Mouse (Mus musculus) forebrain, embryonic 15.5 days (tissue): ENCODE data around the gene Acd. TPM values are rescaled to one million over a fixed set of nuclear protein-coding genes. Genes with fewer than 3 reads are reported as not detected.

Experiments
- ATAC-seq: fragments of 200-750 bp; cut with Nextera tagmentation; replicated peaks from 2 replicates; pipeline ENCODE4 v1.8.0; 2017; ENCODE audit warnings: mild to moderate bottlenecking, moderate TSS enrichment, moderate library complexity
- H3K27ac ChIP-seq: fragments of 300-500 bp; sonication (generic); replicated peaks from 2 replicates; pipeline ENCODE4 v1.5.1; 2015; ENCODE audit warnings: mild to moderate bottlenecking, inconsistent platforms
- H3K27me3 ChIP-seq: fragments of 300-500 bp; sonication (generic); 2 replicates; pipeline ENCODE4 v1.6.1; 2015; ENCODE audit warnings: inconsistent platforms
- H3K36me3 ChIP-seq: fragments of 300-500 bp; sonication (generic); 2 replicates; pipeline ENCODE4 v1.6.1; 2015; ENCODE audit warnings: mild to moderate bottlenecking, inconsistent platforms
- H3K4me1 ChIP-seq: fragments of 300-500 bp; sonication (generic); 2 replicates; pipeline ENCODE4 v1.6.1; 2015; ENCODE audit warnings: inconsistent platforms
- H3K4me2 ChIP-seq: fragments of 300-500 bp; sonication (generic); replicated peaks from 2 replicates; pipeline ENCODE4 v1.6.1; 2015; ENCODE audit warnings: mild to moderate bottlenecking, inconsistent platforms
- H3K4me3 ChIP-seq: fragments of 300-500 bp; sonication (generic); 2 replicates; pipeline ENCODE4 v1.5.1; 2015; ENCODE audit warnings: mild to moderate bottlenecking, inconsistent platforms
- H3K9ac ChIP-seq: fragments of 300-500 bp; sonication (generic); replicated peaks from 2 replicates; pipeline ENCODE4 v1.6.1; 2015; ENCODE audit warnings: mild to moderate bottlenecking, inconsistent platforms
- H3K9me3 ChIP-seq: fragments of 300-500 bp; sonication (generic); 2 replicates; pipeline ENCODE4 v1.6.1; 2016; ENCODE audit warnings: inconsistent platforms
- whole genome bisulfite sequencing: fragments of 180-500 bp; shearing (Covaris S2); methylation state at CpG from one replicate; pipeline ENCODE4 v1.1.7; 2015; ENCODE audit warnings: mixed read lengths; 5-methylcytosine and 5-hydroxymethylcytosine counted together
- polyA plus RNA-seq: library from polyadenylated mRNA; unstranded; fragments of >200 nt; fragmentation: Nextera tagmentation; extraction: Ambion mirVana; gene quantifications from 2 replicates; pipeline ENCODE4 v1.2.1, GENCODE M21; 2015

The Acd gene
- 105 and 107 TPM in 2 replicates for polyA plus RNA-seq

GRCm38 (mm10) chr8:105700966-105701824 lies at the start of gene Acd, which contains the start of gene Pard6a:
Acd (minus strand) TSS chr8:105701102.
Pard6a (plus strand) TSS chr8:105701148.
- H3K27ac ChIP-seq: peak within 1 kb of the TSS; percentile 95
- H3K9me3 ChIP-seq: no peaks in the 10 kb centered on the region
- H3K4me2 ChIP-seq: peak within 1 kb of the TSS; percentile 96
- peaks cover 35% of the 10 kb centered on the region for H3K36me3 ChIP-seq
- peaks cover 22% of the 10 kb centered on the region for H3K4me1 ChIP-seq
- H3K9ac ChIP-seq: peak within 1 kb of the TSS; percentile 61
- ATAC-seq: peak; percentile 73
- under 1% methylated on average over 60 of the region's 60 CpGs for WGBS
- H3K27me3 ChIP-seq: no peaks in the 10 kb centered on the region
- H3K4me3 ChIP-seq: peak within 1 kb of the TSS; percentile 58

- no peaks in the 10 kb centered on the region; the same call in 1 of the 2 replicates for H3K36me3 ChIP-seq
- H3K4me2 ChIP-seq: peak overlapping the region; percentile 14; the same call in 1 of the 2 replicates
- H3K4me3 ChIP-seq: no peak overlapping the region
- H3K27me3 ChIP-seq: no peaks in the 10 kb centered on the region
- H3K9me3 ChIP-seq: no peaks in the 10 kb centered on the region
- H3K4me1 ChIP-seq: peaks cover 37% of the 10 kb centered on the region
- ATAC-seq: peak; percentile 47
- H3K9ac ChIP-seq: no peak overlapping the region
- peak overlapping the region; percentile 54 for H3K27ac ChIP-seq
- 4% methylated on average over 11 of the region's 11 CpGs for WGBS
Observed at GRCm38 (mm10) chr8:105750606-105751005, 49.7 kb upstream of the Acd start.

GRCm38 (mm10) chr8:105743301-105743700 lies 42.4 kb upstream of the Acd start:
- no peak overlapping the region for H3K4me3 ChIP-seq
- no peaks in the 10 kb centered on the region for H3K9me3 ChIP-seq
- no peak overlapping the region for H3K27ac ChIP-seq
- ATAC-seq: no peak
- H3K36me3 ChIP-seq: no peaks in the 10 kb centered on the region
- H3K27me3 ChIP-seq: no peaks in the 10 kb centered on the region
- H3K4me1 ChIP-seq: 0 out of 2 replicates have a peak, but pooled peaks cover 3% of the 10 kb centered on the region
- 93% methylated on average over 4 of the region's 4 CpGs for WGBS
- H3K9ac ChIP-seq: no peak overlapping the region
- no peak overlapping the region for H3K4me2 ChIP-seq

- WGBS: 92% methylated on average over 5 of the region's 5 CpGs
- Histone ChIP-seq H3K4me1 (no peaks in the 10 kb centered on the region), H3K27me3 (no peaks in the 10 kb centered on the region), H3K36me3 (no peaks in the 10 kb centered on the region), H3K4me2 (no peak overlapping the region), H3K9me3 (no peaks in the 10 kb centered on the region), H3K9ac (no peak overlapping the region), H3K27ac (no peak overlapping the region), H3K4me3 (no peak overlapping the region)
- ATAC-seq: no peak
Observed at GRCm38 (mm10) chr8:105739216-105739615, 38.3 kb upstream of the Acd start.

- H3K9me3 ChIP-seq: no peaks in the 10 kb centered on the region
- no peak overlapping the region for H3K4me3 ChIP-seq
- no peaks in the 10 kb centered on the region for H3K4me1 ChIP-seq
- no peak overlapping the region for H3K9ac ChIP-seq
- H3K4me2 ChIP-seq: no peak overlapping the region
- peaks cover 15% of the 10 kb centered on the region for H3K36me3 ChIP-seq
- no peaks in the 10 kb centered on the region for H3K27me3 ChIP-seq
- 94% methylated on average over 5 of the region's 5 CpGs for WGBS
- H3K27ac ChIP-seq: no peak overlapping the region
- ATAC-seq: no peak
Observed at GRCm38 (mm10) chr8:105732186-105732585, 31.3 kb upstream of the Acd start.

GRCm38 (mm10) chr8:105727397-105728124 lies 26.7 kb upstream of the Acd start:
- WGBS: 92% methylated on average over 18 of the region's 18 CpGs
- ATAC-seq: no peak
- H3K9me3 ChIP-seq: no peaks in the 10 kb centered on the region

GRCm38 (mm10) chr8:105725726-105726125 lies 24.8 kb upstream of the Acd start:
- Histone ChIP-seq H3K27ac (no peak overlapping the region), H3K36me3 (peaks cover 51% of the 10 kb centered on the region), H3K9me3 (no peaks in the 10 kb centered on the region), H3K4me3 (no peak overlapping the region), H3K9ac (no peak overlapping the region), H3K4me1 (no peaks in the 10 kb centered on the region), H3K27me3 (no peaks in the 10 kb centered on the region), H3K4me2 (no peak overlapping the region)
- WGBS: 90% methylated on average over 5 of the region's 5 CpGs
- no peak for ATAC-seq

More at GRCm38 (mm10) chr8:105727397-105728124, 26.7 kb upstream of the Acd start:
- Histone ChIP-seq H3K4me1 (no peaks in the 10 kb centered on the region), H3K27ac (no peak overlapping the region), H3K27me3 (no peaks in the 10 kb centered on the region), H3K4me3 (no peak overlapping the region), H3K36me3 (peaks cover 53% of the 10 kb centered on the region), H3K4me2 (no peak overlapping the region), H3K9ac (no peak overlapping the region)

GRCm38 (mm10) chr8:105722861-105723260 lies 22.0 kb upstream of the Acd start:
- Histone ChIP-seq H3K36me3 (peaks cover 50% of the 10 kb centered on the region), H3K4me2 (no peak overlapping the region), H3K4me1 (no peaks in the 10 kb centered on the region), H3K27ac (no peak overlapping the region), H3K9ac (no peak overlapping the region), H3K27me3 (no peaks in the 10 kb centered on the region), H3K9me3 (no peaks in the 10 kb centered on the region), H3K4me3 (no peak overlapping the region)
- ATAC-seq: no peak
- whole genome bisulfite sequencing: 91% methylated on average over 9 of the region's 9 CpGs

GRCm38 (mm10) chr8:105719637-105720036 lies 18.7 kb upstream of the Acd start:
- H3K4me2 ChIP-seq: no peak overlapping the region
- no peaks in the 10 kb centered on the region for H3K27me3 ChIP-seq
- no peak overlapping the region for H3K4me3 ChIP-seq
- H3K9me3 ChIP-seq: no peaks in the 10 kb centered on the region
- H3K9ac ChIP-seq: no peak overlapping the region
- peaks cover 37% of the 10 kb centered on the region for H3K36me3 ChIP-seq
- no peak overlapping the region for H3K27ac ChIP-seq
- WGBS: 89% methylated on average over 4 of the region's 4 CpGs
- no peaks in the 10 kb centered on the region for H3K4me1 ChIP-seq
- no peak for ATAC-seq

- WGBS: 96% methylated on average over 15 of the region's 15 CpGs
- Histone ChIP-seq H3K4me2 (no peak overlapping the region), H3K4me3 (no peak overlapping the region), H3K27me3 (no peaks in the 10 kb centered on the region), H3K9me3 (no peaks in the 10 kb centered on the region), H3K27ac (no peak overlapping the region), H3K36me3 (peaks cover 19% of the 10 kb centered on the region), H3K9ac (no peak overlapping the region), H3K4me1 (no peaks in the 10 kb centered on the region)
- no peak for ATAC-seq
Observed at GRCm38 (mm10) chr8:105716302-105716945, 15.5 kb upstream of the Acd start.

- H3K9me3 ChIP-seq: no peaks in the 10 kb centered on the region
- no peaks in the 10 kb centered on the region for H3K4me1 ChIP-seq
- H3K4me2 ChIP-seq: no peak overlapping the region
- H3K4me3 ChIP-seq: no peak overlapping the region
- WGBS: 72% methylated on average over 6 of the region's 6 CpGs
- peak overlapping the region; percentile 27; the same call in 1 of the 2 replicates for H3K27ac ChIP-seq
- no peaks in the 10 kb centered on the region for H3K27me3 ChIP-seq
- no peak for ATAC-seq
- no peak overlapping the region for H3K9ac ChIP-seq
- H3K36me3 ChIP-seq: peaks cover 19% of the 10 kb centered on the region
Observed at GRCm38 (mm10) chr8:105715042-105715441, 14.1 kb upstream of the Acd start.

GRCm38 (mm10) chr8:105714139-105714538 lies 13.2 kb upstream of the Acd start:
- 0 out of 2 replicates have a peak, but pooled peaks have one; percentile 10 for ATAC-seq
- WGBS: 8% methylated on average over 3 of the region's 3 CpGs

More at GRCm38 (mm10) chr8:105714139-105714538, 13.2 kb upstream of the Acd start:
- Histone ChIP-seq H3K4me3 (no peak overlapping the region), H3K9ac (no peak overlapping the region), H3K4me1 (no peaks in the 10 kb centered on the region), H3K9me3 (no peaks in the 10 kb centered on the region), H3K27ac (no peak overlapping the region), H3K27me3 (no peaks in the 10 kb centered on the region), H3K4me2 (no peak overlapping the region), H3K36me3 (peaks cover 15% of the 10 kb centered on the region)
